Mouse (Mus musculus) monocyte, adult 2 months (primary cell): ENCODE results near the gene Sel1l.

Experiments
- DNase-seq, 2 experiments: peaks; one replicate each; pipeline ENCODE4 v3.0.0; 2022; ENCODE audit warnings: low spot score in 2 of 2, low read depth in 1 of 2

The Sel1l gene

GRCm38 (mm10) chr12:91780531-91780930 lies 68.4 kb downstream of the Sel1l start:
- DNase-seq = no peak

GRCm38 (mm10) chr12:91779004-91779365 lies 70.0 kb downstream of the Sel1l start:
- DNase-seq = peak in 1 of 2 experiments; percentile 56

- DNase-seq = peak in 1 of 2 experiments; percentile 9
These were observed 70.5 kb downstream of the Sel1l start for GRCm38 (mm10) chr12:91778211-91779003.

GRCm38 (mm10) chr12:91776342-91776741 lies 72.6 kb downstream of the Sel1l start:
- DNase-seq = no peak

GRCm38 (mm10) chr12:91774811-91775284 lies 74.1 kb downstream of the Sel1l start:
- no peak for DNase-seq

GRCm38 (mm10) chr12:91768871-91769270 lies 80.1 kb downstream of the Sel1l start:
- DNase-seq = no peak

- DNase-seq = no peak
These were observed 80.8 kb downstream of the Sel1l start for GRCm38 (mm10) chr12:91768176-91768575.

- peak; percentile 76 to 83 for DNase-seq
These were observed 82.4 kb downstream of the Sel1l start for GRCm38 (mm10) chr12:91766338-91767107.

- no peak for DNase-seq
These were observed 83.5 kb downstream of the Sel1l start for GRCm38 (mm10) chr12:91765504-91765903.

GRCm38 (mm10) chr12:91765054-91765453 lies 83.9 kb downstream of the Sel1l start:
- DNase-seq = no peak

- no peak for DNase-seq
These were observed 84.5 kb downstream of the Sel1l start for GRCm38 (mm10) chr12:91764471-91764870.

GRCm38 (mm10) chr12:91759836-91760235 lies 89.1 kb downstream of the Sel1l start:
- DNase-seq = no peak

- DNase-seq = no peak
These were observed 90.9 kb downstream of the Sel1l start for GRCm38 (mm10) chr12:91757854-91758562.

GRCm38 (mm10) chr12:91756562-91757166 lies 92.3 kb downstream of the Sel1l start:
- peak in 1 of 2 experiments; percentile 16 for DNase-seq
